Mouse (Mus musculus) hindbrain, embryonic 16.5 days (tissue): Measurements from ENCODE around the gene Crip3. TPM values are rescaled to one million over a fixed set of nuclear protein-coding genes. Genes with fewer than 3 reads are reported as not detected.
A peak's percentile ranks its signal among the peaks of the same experiment; 100 is the strongest.

Experiments
- ATAC-seq: fragments of 200-750 bp; cut with Nextera tagmentation; 2 replicates; pipeline ENCODE4 v1.8.0; 2017; ENCODE audit warnings: moderate TSS enrichment, moderate library complexity
- H3K27ac ChIP-seq: fragments of 300-500 bp; sonication (generic); 2 replicates; pipeline ENCODE4 v1.5.1; 2014; ENCODE audit warnings: low read depth, mild to moderate bottlenecking, control low read depth, low read length, moderate library complexity
- H3K27me3 ChIP-seq: fragments of 300-500 bp; sonication (generic); replicated peaks from 2 replicates; pipeline ENCODE4 v1.6.1; 2014; ENCODE audit warnings: low read length; ENCODE audit not compliant: control insufficient read depth, insufficient read depth
- H3K36me3 ChIP-seq: fragments of 300-500 bp; sonication (generic); 2 replicates; pipeline ENCODE4 v1.6.1; 2014; ENCODE audit warnings: mild to moderate bottlenecking, low read length, moderate library complexity, mixed read lengths; ENCODE audit not compliant: control insufficient read depth, insufficient read depth
- H3K4me1 ChIP-seq: fragments of 300-500 bp; sonication (generic); 2 replicates; pipeline ENCODE4 v1.6.1; 2014; ENCODE audit warnings: low read depth, low read length; ENCODE audit not compliant: control insufficient read depth, insufficient read depth
- H3K4me2 ChIP-seq: fragments of 300-500 bp; sonication (generic); 2 replicates; pipeline ENCODE4 v1.6.1; 2014; ENCODE audit warnings: mild to moderate bottlenecking, low read length, control low read depth, moderate library complexity
- H3K4me3 ChIP-seq: fragments of 300-500 bp; sonication (generic); 2 replicates; pipeline ENCODE4 v1.5.1; 2014; ENCODE audit warnings: mild to moderate bottlenecking, low read length, control low read depth, moderate library complexity
- H3K9ac ChIP-seq: fragments of 300-500 bp; sonication (generic); 2 replicates; pipeline ENCODE4 v1.6.1; 2014; ENCODE audit warnings: low read depth, mild to moderate bottlenecking, control low read depth, low read length, moderate library complexity
- H3K9me3 ChIP-seq: fragments of 300-500 bp; sonication (generic); 2 replicates; pipeline ENCODE4 v1.6.1; 2014; ENCODE audit warnings: mild to moderate bottlenecking, low read length, moderate library complexity; ENCODE audit not compliant: control insufficient read depth
- WGBS: fragments of 180-500 bp; shearing (Covaris S2); extraction: QIAGEN DNeasy Blood & Tissue Kit; methylation state at CpG from one replicate; pipeline ENCODE4 v1.1.7; 2014; 5-methylcytosine and 5-hydroxymethylcytosine counted together
- polyA plus RNA-seq: library from polyadenylated mRNA; unstranded; fragments of >200 nt; fragmentation: Nextera tagmentation; extraction: Ambion mirVana; gene quantifications from 2 replicates; pipeline ENCODE4 v1.2.1, GENCODE M21; 2015

Gene Crip3
- polyA plus RNA-seq, 1 experiment from 2014 or later = 3.3 TPM

DNA sequence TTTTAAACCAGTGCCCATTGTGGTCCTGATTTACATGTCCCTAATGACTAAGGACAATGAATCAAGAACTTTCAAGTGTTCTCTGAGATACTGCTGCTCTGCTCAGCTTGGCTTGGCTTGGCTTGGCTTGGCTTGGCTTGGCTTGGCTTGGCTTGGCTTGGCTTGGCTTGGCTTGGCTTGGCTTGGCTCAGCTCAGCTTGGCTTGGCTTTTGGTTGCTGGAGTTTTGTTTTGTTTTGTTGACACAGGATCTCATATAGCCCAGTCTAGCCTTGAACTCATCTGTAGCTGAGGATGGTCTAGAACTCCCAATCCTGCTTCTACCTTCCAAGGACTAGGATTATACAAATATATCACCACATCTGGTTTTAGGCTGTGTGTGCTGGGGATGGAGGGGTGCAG lies 2.2 kb upstream of the Crip3 start:
- no peaks in the 10 kb centered on the region for H3K27me3 ChIP-seq
- H3K36me3 ChIP-seq = no peaks in the 10 kb centered on the region
- H3K4me2 ChIP-seq = no peak overlapping the region
- no peak overlapping the region for H3K9ac ChIP-seq
- no peak overlapping the region for H3K4me3 ChIP-seq
- no peaks in the 10 kb centered on the region for H3K9me3 ChIP-seq
- no peaks in the 10 kb centered on the region for H3K4me1 ChIP-seq
- ATAC-seq = no peak
- no peak overlapping the region for H3K27ac ChIP-seq

DNA sequence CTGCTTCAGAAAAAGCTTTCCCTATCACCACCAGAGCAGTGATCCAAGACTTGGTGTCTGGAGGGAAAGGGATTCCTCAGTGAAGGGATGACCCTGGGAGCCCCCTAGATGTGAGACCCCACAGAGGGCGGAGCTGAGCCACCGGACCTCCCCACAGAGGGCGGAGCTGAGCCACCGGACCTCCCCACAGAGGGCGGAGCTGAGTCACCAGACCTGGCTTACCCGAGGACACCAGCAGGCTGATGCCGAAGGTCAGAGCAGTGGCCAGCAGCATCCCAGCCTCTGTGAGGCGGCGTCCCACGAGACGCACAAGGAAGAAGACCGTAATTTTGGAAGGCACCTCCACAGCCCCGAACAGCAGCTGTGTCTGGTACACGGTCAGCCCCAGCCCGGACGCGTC lies 4.9 kb downstream of the Crip3 start:
- Histone ChIP-seq H3K4me1 (peaks cover 6% of the 10 kb centered on the region; the same call in 1 of the 2 replicates), H3K4me3 (peak overlapping the region; percentile 15; the same call in 1 of the 2 replicates), H3K9me3 (no peaks in the 10 kb centered on the region), H3K4me2 (peak overlapping the region; percentile 45), H3K27me3 (no peaks in the 10 kb centered on the region), H3K27ac (no peak overlapping the region), H3K36me3 (no peaks in the 10 kb centered on the region), H3K9ac (peak overlapping the region; percentile 13; the same call in 1 of the 2 replicates)
- peak; percentile 35; the same call in 1 of the 2 replicates for ATAC-seq
- WGBS = 7% methylated on average over 17 of the region's 17 CpGs

- ATAC-seq = peak; percentile 70
- Histone ChIP-seq H3K9ac (no peak overlapping the region; the same call in 1 of the 2 replicates), H3K4me2 (peak overlapping the region; percentile 5), H3K27me3 (no peaks in the 10 kb centered on the region), H3K4me3 (no peak overlapping the region), H3K36me3 (no peaks in the 10 kb centered on the region), H3K4me1 (peaks cover 6% of the 10 kb centered on the region; the same call in 1 of the 2 replicates), H3K27ac (no peak overlapping the region), H3K9me3 (no peaks in the 10 kb centered on the region)
- 24% methylated on average over 22 of the region's 23 CpGs for WGBS
Measured at GRCm38 (mm10) chr17:46436672-46437366, 8.1 kb downstream of the Crip3 start.

GRCm38 (mm10) chr17:46438298-46438873 lies 9.7 kb downstream of the Crip3 start, which contains the start of gene Slc22a7:
Gene Slc22a7 (minus strand): TSS chr17:46438457.
- Histone ChIP-seq H3K36me3 (no peaks in the 10 kb centered on the region), H3K4me2 (no peak within 1 kb of the TSS), H3K4me1 (peaks cover 6% of the 10 kb centered on the region; the same call in 1 of the 2 replicates), H3K9ac (no peak within 1 kb of the TSS), H3K4me3 (no peak within 1 kb of the TSS), H3K27me3 (peaks cover 3% of the 10 kb centered on the region; the same call in 1 of the 2 replicates), H3K9me3 (no peaks in the 10 kb centered on the region), H3K27ac (no peak within 1 kb of the TSS)
- ATAC-seq = no peak
- WGBS = 84% methylated on average over 4 of the region's 4 CpGs

GRCm38 (mm10) chr17:46439176-46439575 lies 10.4 kb downstream of the Crip3 start:
- Histone ChIP-seq H3K27ac (no peak overlapping the region), H3K27me3 (peaks cover 9% of the 10 kb centered on the region; the same call in 1 of the 2 replicates)
- 93% methylated on average over 10 of the region's 10 CpGs for WGBS

GRCm38 (mm10) chr17:46444839-46445579 lies 16.3 kb downstream of the Crip3 start:
- Histone ChIP-seq H3K4me2 (peak overlapping the region; percentile 31), H3K36me3 (0 out of 2 replicates have a peak, but pooled peaks cover 4% of the 10 kb centered on the region), H3K27ac (no peak overlapping the region), H3K27me3 (peaks cover 32% of the 10 kb centered on the region), H3K9me3 (no peaks in the 10 kb centered on the region), H3K9ac (no peak overlapping the region), H3K4me1 (peaks cover 3% of the 10 kb centered on the region; the same call in 1 of the 2 replicates), H3K4me3 (no peak overlapping the region)
- ATAC-seq = no peak
- 6% methylated on average over 46 of the region's 50 CpGs for WGBS

More at GRCm38 (mm10) chr17:46439176-46439575, 10.4 kb downstream of the Crip3 start:
- Histone ChIP-seq H3K9me3 (no peaks in the 10 kb centered on the region), H3K9ac (no peak overlapping the region), H3K36me3 (no peaks in the 10 kb centered on the region), H3K4me2 (no peak overlapping the region), H3K4me1 (peaks cover 2% of the 10 kb centered on the region; the same call in 1 of the 2 replicates), H3K4me3 (no peak overlapping the region)
- no peak for ATAC-seq

DNA sequence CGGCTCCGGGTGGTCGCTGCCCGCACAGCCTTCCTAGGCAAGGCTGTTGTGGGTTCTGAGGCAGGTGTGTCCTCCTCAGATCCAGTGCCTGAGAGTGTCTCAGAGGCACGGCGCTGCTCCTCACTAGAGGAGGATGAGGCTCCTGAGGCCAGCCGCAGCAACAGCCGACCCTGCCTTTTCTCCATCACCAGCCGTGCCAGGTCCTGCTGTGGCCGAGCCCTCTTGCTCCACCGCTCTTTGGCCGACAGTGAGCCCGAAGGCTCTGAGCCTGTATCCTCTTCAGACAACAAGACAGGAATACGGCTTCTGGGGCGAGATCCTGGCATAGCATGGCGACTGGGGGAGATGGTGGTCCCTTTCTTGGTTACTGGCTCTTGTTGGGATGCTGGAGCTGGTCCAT lies 17.5 kb downstream of the Crip3 start:
- ATAC-seq = no peak
- WGBS = 91% methylated on average over 16 of the region's 16 CpGs

DNA sequence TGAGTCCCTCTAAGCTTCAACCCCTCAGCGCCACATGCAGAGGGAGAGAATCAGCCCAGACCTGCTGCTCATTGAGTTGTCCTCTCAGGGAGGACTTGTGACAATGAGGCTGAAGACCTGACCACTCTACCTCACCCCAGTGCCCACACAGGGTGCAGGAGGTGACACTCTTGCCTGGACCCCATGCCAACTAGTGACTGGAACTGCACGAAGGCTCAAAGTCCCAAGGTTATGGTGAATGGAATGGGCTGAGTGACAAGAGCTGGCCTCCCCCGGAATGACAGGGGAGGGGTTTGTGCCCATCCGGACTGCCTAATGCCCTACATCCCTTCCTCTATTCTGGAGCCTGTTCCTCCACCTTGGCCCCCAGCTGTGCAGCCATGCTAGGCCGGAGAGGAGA lies 24.0 kb downstream of the Crip3 start:
- no peaks in the 10 kb centered on the region for H3K9me3 ChIP-seq
- H3K4me2 ChIP-seq = no peak overlapping the region
- ATAC-seq = no peak
- 35% methylated on average over 5 of the region's 5 CpGs for WGBS
- H3K4me1 ChIP-seq = peaks cover 21% of the 10 kb centered on the region
- H3K27ac ChIP-seq = no peak overlapping the region
- no peaks in the 10 kb centered on the region; the same call in 1 of the 2 replicates for H3K36me3 ChIP-seq
- no peak overlapping the region for H3K4me3 ChIP-seq
- no peak overlapping the region for H3K9ac ChIP-seq
- 0 out of 2 replicates have a peak, but pooled peaks cover 2% of the 10 kb centered on the region for H3K27me3 ChIP-seq

More for the DNA sequence above, 17.5 kb downstream of the Crip3 start:
- H3K27me3 ChIP-seq = peaks cover 32% of the 10 kb centered on the region
- no peak overlapping the region for H3K9ac ChIP-seq
- H3K4me3 ChIP-seq = no peak overlapping the region
- peaks cover 4% of the 10 kb centered on the region; the same call in 1 of the 2 replicates for H3K36me3 ChIP-seq
- no peaks in the 10 kb centered on the region for H3K9me3 ChIP-seq
- H3K4me1 ChIP-seq = peaks cover 3% of the 10 kb centered on the region; the same call in 1 of the 2 replicates
- no peak overlapping the region for H3K4me2 ChIP-seq
- no peak overlapping the region for H3K27ac ChIP-seq
